Mouse (Mus musculus): ENCODE measurements at regions not wholly inside any gene's neighbourhood (a gene's known extent, or its start where the extent isn't known, plus 50 kb on each side); places are given as distances from the start of the nearest gene placed in this dataset.

DNA sequence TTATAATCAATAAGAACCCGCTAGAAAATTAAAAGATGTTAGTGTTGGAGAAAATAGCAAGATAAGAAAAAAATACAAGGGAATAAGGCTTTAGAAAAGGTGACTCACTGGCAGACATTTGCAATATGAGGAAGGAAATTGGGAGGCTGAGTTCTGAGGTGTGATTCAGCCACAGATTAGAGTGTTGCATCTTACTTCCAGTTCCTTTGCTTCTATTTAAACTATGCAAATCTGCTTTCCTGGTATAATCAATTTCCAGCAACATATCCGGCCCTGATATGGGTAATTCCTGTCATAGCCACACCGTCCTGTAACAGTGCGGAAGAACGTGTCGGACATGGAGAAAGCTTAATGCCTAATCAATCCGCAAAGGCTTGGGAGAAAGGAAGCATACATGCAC lies 144.9 kb downstream of the Spry2 start:
- H3K27me3 ChIP-seq (ENCODE audit: control insufficient read depth), result no peaks in the 10 kb centered on the region
- no peaks in the 10 kb centered on the region for H3K4me1 ChIP-seq (ENCODE audit: control insufficient read depth)
- H3K9me3 ChIP-seq (ENCODE audit: control insufficient read depth, low read length), result peaks cover 3% of the 10 kb centered on the region; the same call in 1 of the 2 replicates
- H3K4me3 ChIP-seq (replicated peaks), result no peak overlapping the region
- no peaks in the 10 kb centered on the region for H3K36me3 ChIP-seq (ENCODE audit: control insufficient read depth)
- no peak for TF ChIP-seq TAL1 (IDR thresholded peaks at IDR 0.05; ENCODE audit: low read length)
- TF ChIP-seq GATA1 (IDR thresholded peaks at IDR 0.05; ENCODE audit: low read length), result no peak

DNA sequence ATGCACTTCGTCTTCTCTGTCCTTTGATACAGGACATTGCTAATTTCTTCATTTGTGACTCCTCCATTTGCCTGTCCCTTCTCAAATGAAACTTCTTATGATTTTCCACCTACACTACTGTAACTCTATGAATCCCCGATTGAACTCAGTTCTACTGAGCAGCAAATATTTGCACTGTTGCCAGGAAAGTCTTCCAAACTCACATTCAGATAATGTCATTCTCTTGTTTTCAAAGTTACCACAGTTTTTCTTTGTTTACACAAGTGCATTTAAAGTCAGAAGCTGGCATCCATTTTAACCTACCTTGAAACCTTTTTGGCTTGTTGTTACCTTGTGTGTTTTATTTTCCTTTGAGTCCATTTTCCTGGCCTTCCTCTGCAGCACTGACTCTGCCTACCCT lies 152.0 kb downstream of the Spry2 start:
- H3K4me1 ChIP-seq (ENCODE audit: control insufficient read depth), result no peaks in the 10 kb centered on the region
- H3K9me3 ChIP-seq (ENCODE audit: control insufficient read depth, low read length), result no peaks in the 10 kb centered on the region
- no peaks in the 10 kb centered on the region for H3K36me3 ChIP-seq (ENCODE audit: control insufficient read depth)
- H3K4me3 ChIP-seq (replicated peaks), result no peak overlapping the region
- no peaks in the 10 kb centered on the region for H3K27me3 ChIP-seq (ENCODE audit: control insufficient read depth)
- no peak for TF ChIP-seq GATA1 (IDR thresholded peaks at IDR 0.05; ENCODE audit: low read length)
- TF ChIP-seq TAL1 (IDR thresholded peaks at IDR 0.05; ENCODE audit: low read length), result no peak

DNA sequence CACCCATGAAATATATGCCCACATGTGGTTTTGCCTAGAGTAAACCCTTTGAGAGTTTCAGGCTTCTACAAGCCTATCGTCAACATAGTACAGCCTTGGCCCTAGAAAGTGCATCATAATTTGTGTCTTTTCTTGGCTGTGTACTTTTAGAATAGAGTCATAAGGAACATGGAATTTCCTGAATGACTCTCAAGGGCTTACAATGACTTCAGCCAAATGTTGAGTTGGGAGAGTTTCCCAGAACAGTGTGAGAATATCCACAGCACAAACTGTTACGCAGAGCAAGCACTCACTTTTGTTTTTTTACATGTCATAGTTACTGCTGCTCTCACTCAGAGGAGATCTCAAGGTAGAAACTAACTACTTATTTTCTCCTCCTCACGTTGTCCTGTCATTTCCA lies 152.5 kb downstream of the Spry2 start:
- Histone ChIP-seq H3K27me3 (ENCODE audit: control insufficient read depth) (no peaks in the 10 kb centered on the region), H3K9me3 (ENCODE audit: control insufficient read depth, low read length) (no peaks in the 10 kb centered on the region), H3K36me3 (ENCODE audit: control insufficient read depth) (no peaks in the 10 kb centered on the region), H3K4me3 (replicated peaks) (no peak overlapping the region), H3K4me1 (ENCODE audit: control insufficient read depth) (no peaks in the 10 kb centered on the region)
- TF ChIP-seq TAL1 (IDR thresholded peaks at IDR 0.05; ENCODE audit: low read length), result no peak
- TF ChIP-seq GATA1 (IDR thresholded peaks at IDR 0.05; ENCODE audit: low read length), result no peak

DNA sequence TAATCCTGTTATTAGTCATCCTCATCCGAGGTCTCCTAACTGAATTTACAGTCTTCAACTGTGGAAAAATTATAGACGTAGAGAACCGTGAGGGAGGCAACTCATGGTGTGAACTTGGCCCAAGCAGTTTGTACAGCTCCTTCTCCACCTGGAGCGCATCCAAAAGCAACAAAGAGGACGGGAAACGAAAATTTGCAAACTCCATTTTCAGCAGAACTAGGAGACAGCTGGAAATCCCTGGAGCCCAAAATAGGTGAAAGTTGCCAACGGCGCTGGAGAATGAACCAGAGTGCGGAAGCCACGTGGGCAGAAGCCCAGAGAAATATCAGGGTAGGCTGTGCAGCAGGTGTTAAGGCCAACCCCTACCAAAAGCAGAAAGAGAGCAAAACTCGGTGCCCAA lies 155.7 kb downstream of the Spry2 start:
- Histone ChIP-seq H3K27me3 (ENCODE audit: control insufficient read depth) (no peaks in the 10 kb centered on the region), H3K9me3 (ENCODE audit: control insufficient read depth, low read length) (no peaks in the 10 kb centered on the region), H3K4me3 (replicated peaks) (no peak overlapping the region), H3K4me1 (ENCODE audit: control insufficient read depth) (no peaks in the 10 kb centered on the region), H3K36me3 (ENCODE audit: control insufficient read depth) (no peaks in the 10 kb centered on the region)
- TF ChIP-seq TAL1 (IDR thresholded peaks at IDR 0.05; ENCODE audit: low read length) (no peak), GATA1 (IDR thresholded peaks at IDR 0.05; ENCODE audit: low read length) (no peak)

DNA sequence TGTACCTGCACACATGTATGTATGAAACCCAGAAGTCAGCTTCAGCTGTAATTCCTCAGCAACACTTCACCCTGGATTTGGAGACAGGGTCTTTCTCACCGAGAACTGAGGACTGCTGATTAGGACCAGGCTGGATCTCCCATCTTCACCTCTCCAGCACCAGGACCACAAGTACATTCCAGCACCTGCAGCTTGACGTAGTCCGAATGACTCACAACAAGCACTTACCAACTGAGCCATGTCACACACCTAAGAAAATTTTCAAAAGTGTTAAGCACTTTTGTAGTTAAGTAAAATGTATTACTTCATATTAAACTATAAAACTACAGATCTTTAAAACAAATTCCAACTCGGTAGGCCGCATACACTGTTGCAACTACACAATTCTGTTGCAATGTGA lies 158.1 kb downstream of the Spry2 start:
- Histone ChIP-seq H3K4me1 (ENCODE audit: control insufficient read depth) (no peaks in the 10 kb centered on the region), H3K9me3 (ENCODE audit: control insufficient read depth, low read length) (no peaks in the 10 kb centered on the region), H3K27me3 (ENCODE audit: control insufficient read depth) (no peaks in the 10 kb centered on the region), H3K36me3 (ENCODE audit: control insufficient read depth) (no peaks in the 10 kb centered on the region), H3K4me3 (replicated peaks) (no peak overlapping the region)
- TF ChIP-seq GATA1 (IDR thresholded peaks at IDR 0.05; ENCODE audit: low read length) (no peak), TAL1 (IDR thresholded peaks at IDR 0.05; ENCODE audit: low read length) (no peak)

DNA sequence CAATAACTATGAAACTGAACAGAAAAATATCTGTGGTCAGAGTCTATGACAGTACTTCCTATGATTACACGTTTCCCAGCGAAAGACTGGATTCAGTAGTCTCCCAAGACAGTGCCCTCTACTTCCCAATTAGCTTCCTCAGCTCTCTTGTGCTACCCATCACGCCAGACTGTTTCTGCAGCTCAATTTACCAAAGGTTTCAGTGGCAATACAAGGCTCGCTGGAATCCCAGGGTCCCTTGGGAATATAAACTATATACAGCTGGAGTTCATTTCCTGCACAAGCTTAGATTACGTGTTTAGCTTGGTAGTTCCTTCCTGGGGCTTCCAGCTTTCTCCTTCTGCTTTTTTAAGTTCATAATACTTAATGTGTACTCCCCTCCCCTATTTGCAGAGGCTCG lies 160.3 kb downstream of the Spry2 start:
- H3K36me3 ChIP-seq (ENCODE audit: control insufficient read depth), result no peaks in the 10 kb centered on the region
- H3K27me3 ChIP-seq (ENCODE audit: control insufficient read depth), result no peaks in the 10 kb centered on the region
- peaks cover 3% of the 10 kb centered on the region for H3K4me1 ChIP-seq (ENCODE audit: control insufficient read depth)
- H3K4me3 ChIP-seq (replicated peaks), result no peak overlapping the region
- TF ChIP-seq TAL1 (IDR thresholded peaks at IDR 0.05; ENCODE audit: low read length) (no peak), GATA1 (IDR thresholded peaks at IDR 0.05; ENCODE audit: low read length) (no peak)
- no peaks in the 10 kb centered on the region for H3K9me3 ChIP-seq (ENCODE audit: control insufficient read depth, low read length)

DNA sequence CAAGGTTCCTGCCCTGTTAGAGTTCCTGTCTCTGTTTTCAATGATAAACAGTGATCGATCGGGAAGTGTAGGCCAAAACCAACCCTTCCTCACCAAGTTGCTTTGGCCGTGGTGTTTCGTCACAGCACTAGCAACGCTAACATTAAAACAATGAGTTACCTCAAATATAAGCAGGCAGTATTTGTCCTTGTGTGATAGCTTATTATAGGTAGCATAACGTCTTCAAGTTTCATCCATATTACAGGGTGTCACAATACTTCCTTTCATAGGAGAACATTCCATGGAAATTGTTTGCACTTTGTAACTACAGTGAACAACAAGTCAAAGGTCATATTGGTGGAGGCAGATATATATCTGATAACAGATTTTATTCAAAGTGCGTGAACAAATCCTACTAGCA lies 162.3 kb downstream of the Spry2 start:
- Histone ChIP-seq H3K27me3 (ENCODE audit: control insufficient read depth) (no peaks in the 10 kb centered on the region), H3K36me3 (ENCODE audit: control insufficient read depth) (no peaks in the 10 kb centered on the region), H3K4me1 (ENCODE audit: control insufficient read depth) (peaks cover 5% of the 10 kb centered on the region), H3K4me3 (replicated peaks) (no peak overlapping the region), H3K9me3 (ENCODE audit: control insufficient read depth, low read length) (no peaks in the 10 kb centered on the region)
- TF ChIP-seq GATA1 (IDR thresholded peaks at IDR 0.05; ENCODE audit: low read length) (no peak), TAL1 (IDR thresholded peaks at IDR 0.05; ENCODE audit: low read length) (no peak)

DNA sequence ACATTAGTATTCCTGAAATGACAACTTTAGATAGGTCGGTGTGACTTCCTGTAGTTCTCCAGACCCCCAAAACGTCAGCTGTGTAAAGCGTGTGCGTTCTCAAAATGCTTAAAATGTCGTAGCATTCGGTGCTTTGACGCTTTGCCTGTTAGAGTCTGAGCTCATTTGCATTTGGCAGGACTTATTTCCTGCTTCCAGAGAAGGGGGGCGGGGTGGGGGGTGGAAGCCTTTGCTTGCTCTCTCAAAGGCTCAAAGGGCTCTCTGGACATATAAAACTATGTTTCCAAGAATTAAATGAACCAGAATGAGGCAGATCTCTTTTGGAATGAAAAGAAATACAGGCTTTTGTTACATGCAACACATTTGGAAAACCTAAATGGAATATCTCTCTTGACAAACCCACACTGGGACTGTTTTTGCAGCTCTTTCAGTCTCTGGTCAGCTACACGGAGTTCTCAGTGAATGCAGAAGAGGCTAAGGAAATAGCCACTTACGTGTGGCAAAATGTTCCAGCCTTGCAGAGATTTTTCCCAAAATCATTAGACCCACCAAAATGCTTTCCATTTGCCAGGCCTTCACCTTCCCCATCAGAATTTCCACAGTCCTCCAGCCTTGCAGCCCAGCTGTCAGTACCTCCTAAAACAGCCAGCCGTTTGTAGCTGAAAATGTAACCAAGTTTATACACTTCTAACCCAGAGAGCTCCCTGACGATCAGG lies 163.4 kb downstream of the Spry2 start:
- peaks cover 5% of the 10 kb centered on the region for H3K4me1 ChIP-seq (ENCODE audit: control insufficient read depth)
- no peaks in the 10 kb centered on the region for H3K9me3 ChIP-seq (ENCODE audit: control insufficient read depth, low read length)
- no peaks in the 10 kb centered on the region for H3K36me3 ChIP-seq (ENCODE audit: control insufficient read depth)
- H3K27me3 ChIP-seq (ENCODE audit: control insufficient read depth), result no peaks in the 10 kb centered on the region
- TF ChIP-seq GATA1 (IDR thresholded peaks at IDR 0.05; ENCODE audit: low read length) (no peak), TAL1 (IDR thresholded peaks at IDR 0.05; ENCODE audit: low read length) (no peak)
- H3K4me3 ChIP-seq (replicated peaks), result peak overlapping the region; percentile 51

DNA sequence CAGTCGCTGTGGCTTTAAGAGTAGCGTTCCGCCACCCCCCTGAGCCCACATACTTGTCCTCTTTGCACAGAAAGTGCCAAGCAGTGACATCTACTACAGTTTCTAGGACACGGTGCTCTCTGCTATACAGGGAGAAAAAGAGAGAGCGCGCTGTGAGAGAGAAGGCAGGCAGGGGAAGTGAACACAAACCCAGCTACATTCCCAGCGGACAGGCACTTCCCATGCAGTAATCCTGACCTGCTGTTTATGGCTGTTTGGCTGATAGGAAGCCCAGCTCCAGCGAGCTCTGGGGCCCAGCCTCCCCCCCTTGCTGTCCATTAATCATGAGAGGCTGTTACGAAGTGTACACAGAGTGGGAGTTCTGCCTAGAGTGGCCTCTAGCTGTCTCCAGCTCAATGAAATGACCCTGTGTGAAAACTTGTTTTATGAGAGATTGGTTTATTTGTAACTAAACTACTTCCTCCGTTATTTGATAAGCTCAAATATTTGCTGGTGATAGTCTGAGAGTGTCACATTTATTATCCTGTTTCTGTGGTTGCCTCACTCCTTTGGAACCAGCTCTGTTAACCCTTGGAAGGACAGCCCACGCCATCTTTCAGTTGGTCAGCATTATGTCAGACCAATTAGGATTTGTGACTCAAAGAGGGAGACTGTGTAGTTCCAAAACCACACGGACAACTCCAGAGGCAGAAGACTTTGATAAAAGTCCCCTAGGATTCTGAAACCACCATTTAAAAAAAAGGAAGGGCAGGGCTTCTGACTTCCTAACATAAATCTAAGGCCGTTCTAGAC lies 164.2 kb downstream of the Spry2 start:
- Histone ChIP-seq H3K4me1 (ENCODE audit: control insufficient read depth) (peaks cover 5% of the 10 kb centered on the region), H3K27me3 (ENCODE audit: control insufficient read depth) (no peaks in the 10 kb centered on the region), H3K4me3 (replicated peaks) (peak overlapping the region; percentile 51), H3K9me3 (ENCODE audit: control insufficient read depth, low read length) (no peaks in the 10 kb centered on the region), H3K36me3 (ENCODE audit: control insufficient read depth) (no peaks in the 10 kb centered on the region)
- TF ChIP-seq GATA1 (IDR thresholded peaks at IDR 0.05; ENCODE audit: low read length), result no peak
